23 mouse cellular contexts compared by ENCODE assay signal in the genomic region with DNA sequence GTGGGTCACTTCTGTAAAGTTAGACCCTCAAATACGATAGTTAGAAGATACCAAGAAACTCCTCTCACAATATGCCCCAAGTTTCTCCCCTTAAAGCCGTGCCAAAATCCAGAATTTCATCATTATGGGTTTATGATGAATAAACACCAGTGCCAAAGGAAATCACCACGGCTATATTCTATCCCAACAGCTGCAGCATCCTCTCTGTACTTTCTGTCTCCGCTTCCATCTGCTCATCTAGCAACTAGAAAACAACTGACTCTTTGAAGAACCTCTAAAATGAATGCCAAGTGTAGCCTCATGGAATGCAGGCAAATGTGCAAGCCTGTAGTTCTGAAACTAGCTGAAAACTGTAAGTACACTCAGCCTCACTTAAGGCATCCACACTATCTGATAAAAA.
"Had no signal": no experiment of that assay in that cellular context is flagged by ENCODE, and none has a peak within 500 bp of the region (broad histone marks: within the 10 kb centered on the region; RNA-seq: fewer than 3 reads in every experiment).

No protein-coding gene starts in this region.

- ATAC-seq: intestine, postnatal 0 days; liver, postnatal 0 days; lung, postnatal 0 days; midbrain, embryonic 13.5 days; midbrain, embryonic 16.5 days had no signal

- H3K27ac ChIP-seq: kidney, postnatal 0 days; limb, embryonic 12.5 days; limb, embryonic 15.5 days; liver, embryonic 14.5 days; midbrain, embryonic 10.5 days; midbrain, embryonic 13.5 days; neural tube, embryonic 13.5 days; stomach, postnatal 0 days had no signal

- DNase-seq: kidney, adult 2 months; kidney, postnatal 25 days; liver, postnatal 0 days; lung, embryonic 14.5 days; lung, postnatal 36 days; retina, postnatal 1 day; right cerebral cortex, postnatal 4 days; thymus, adult 2 months; thymus, postnatal 14 days; thymus, postnatal 4 days had no signal

- H3K4me3 ChIP-seq: limb, embryonic 12.5 days; limb, embryonic 15.5 days; megakaryocyte, embryonic 14.5 days; midbrain, embryonic 10.5 days; midbrain, embryonic 13.5 days; myocyte; neural tube, embryonic 13.5 days had no signal
